Mouse (Mus musculus) liver, adult 2 months (tissue): ENCODE measurements around the gene Galnt15. TPM values are rescaled to one million over a fixed set of nuclear protein-coding genes. Genes with fewer than 3 reads are reported as not detected.

Experiments used
- DNase-seq: peaks from one replicate; pipeline ENCODE4 v3.0.0-alpha.2; 2011; ENCODE audit warnings: low read depth, low spot score; ENCODE audit errors: extremely low read depth
- H3K27ac ChIP-seq: fragments of 200-500 bp; replicated peaks from 2 replicates; pipeline ENCODE4 v1.5.1; 2012; ENCODE audit warnings: low read depth, mild to moderate bottlenecking, control low read depth, inconsistent platforms, low read length; ENCODE audit not compliant: insufficient read depth
- H3K27me3 ChIP-seq: fragments of 200-500 bp; 2 replicates; pipeline ENCODE4 v1.6.1; 2012; ENCODE audit warnings: mild to moderate bottlenecking, moderate library complexity, low read length, inconsistent platforms; ENCODE audit not compliant: control insufficient read depth, insufficient read depth
- H3K36me3 ChIP-seq: fragments of 200-500 bp; 2 replicates; pipeline ENCODE4 v1.6.1; 2012; ENCODE audit warnings: low read length, inconsistent platforms; ENCODE audit not compliant: control insufficient read depth, insufficient read depth
- H3K4me1 ChIP-seq: fragments of 200-500 bp; 2 replicates; pipeline ENCODE4 v1.6.1; 2011; ENCODE audit warnings: low read length; ENCODE audit not compliant: control insufficient read depth, insufficient read depth
- H3K4me3 ChIP-seq: fragments of 200-500 bp; 2 replicates; pipeline ENCODE4 v1.5.1; 2011; ENCODE audit warnings: low read depth, mild to moderate bottlenecking, control low read depth, low read length, moderate library complexity; ENCODE audit not compliant: insufficient read depth
- H3K79me2 ChIP-seq: fragments of 200-500 bp; 2 replicates; pipeline ENCODE4 v1.6.1; 2012; ENCODE audit warnings: inconsistent platforms, mild to moderate bottlenecking, low read length, moderate library complexity; ENCODE audit not compliant: control insufficient read depth, insufficient read depth
- H3K9ac ChIP-seq: fragments of 200-500 bp; 2 replicates; pipeline ENCODE4 v1.6.1; 2012; ENCODE audit warnings: low read depth, mild to moderate bottlenecking, control low read depth, inconsistent platforms, low read length
- CTCF ChIP-seq: fragments of 200-500 bp; IDR thresholded peaks from 2 replicates; pipeline ENCODE4 v1.5.1; 2011; ENCODE audit warnings: low read depth, low read length, control low read depth
- POLR2A ChIP-seq: fragments of 200-500 bp; IDR thresholded peaks from 2 replicates; pipeline ENCODE4 v1.6.1; 2011; ENCODE audit warnings: low read length, control low read depth; ENCODE audit not compliant: insufficient read depth; ENCODE audit errors: extremely low read depth
- WGBS: fragments of 180-500 bp; shearing (Covaris S2); methylation state at CpG from one replicate; pipeline ENCODE4 v1.1.7; 2018; 5-methylcytosine and 5-hydroxymethylcytosine counted together
- polyA plus RNA-seq: library from polyadenylated mRNA; depleted of rRNA; stranded (reverse); fragments of >200 nt; gene quantifications from 2 replicates; pipeline ENCODE4 v1.2.3, GENCODE M21; 2012
- total RNA-seq: library from RNA; depleted of rRNA; stranded (reverse); fragments of >200 nt; gene quantifications from 2 replicates; pipeline ENCODE4 v1.2.3, GENCODE M21; 2014

The Galnt15 gene
- total and polyA plus RNA-seq, 2 experiments = 0.62 to 0.92 TPM

DNA sequence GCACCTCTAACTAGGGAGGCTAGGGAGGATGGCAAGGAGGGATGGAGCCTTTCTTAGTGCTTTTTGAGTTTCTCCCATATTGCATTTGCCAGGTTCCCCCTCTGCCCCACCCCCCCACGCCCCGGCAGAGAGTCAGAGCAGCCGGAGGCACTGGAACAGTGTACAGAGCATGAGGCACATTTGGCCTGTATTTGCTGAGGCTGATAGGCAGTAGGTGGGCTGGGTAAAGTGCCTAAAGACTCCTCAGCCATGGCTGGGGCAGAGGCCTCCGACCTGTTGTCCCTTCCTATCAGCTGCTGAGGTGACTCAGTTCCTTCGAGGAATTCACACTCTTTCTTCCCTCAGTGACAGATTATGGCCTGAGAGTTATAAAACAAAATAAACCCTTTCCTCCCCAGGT is 13.3 kb downstream of the Galnt15 start:
- DNase-seq = no peak
- H3K27ac ChIP-seq = no peak overlapping the region
- no peaks in the 10 kb centered on the region for H3K27me3 ChIP-seq
- no peak overlapping the region for H3K9ac ChIP-seq
- peaks cover 4% of the 10 kb centered on the region; the same call in 1 of the 2 replicates for H3K4me1 ChIP-seq
- 50% methylated on average over 5 of the region's 5 CpGs for WGBS
- H3K79me2 ChIP-seq = no peaks in the 10 kb centered on the region
- TF ChIP-seq CTCF = no peak
- no peak for TF ChIP-seq POLR2A
- no peak overlapping the region for H3K4me3 ChIP-seq
- no peaks in the 10 kb centered on the region for H3K36me3 ChIP-seq

DNA sequence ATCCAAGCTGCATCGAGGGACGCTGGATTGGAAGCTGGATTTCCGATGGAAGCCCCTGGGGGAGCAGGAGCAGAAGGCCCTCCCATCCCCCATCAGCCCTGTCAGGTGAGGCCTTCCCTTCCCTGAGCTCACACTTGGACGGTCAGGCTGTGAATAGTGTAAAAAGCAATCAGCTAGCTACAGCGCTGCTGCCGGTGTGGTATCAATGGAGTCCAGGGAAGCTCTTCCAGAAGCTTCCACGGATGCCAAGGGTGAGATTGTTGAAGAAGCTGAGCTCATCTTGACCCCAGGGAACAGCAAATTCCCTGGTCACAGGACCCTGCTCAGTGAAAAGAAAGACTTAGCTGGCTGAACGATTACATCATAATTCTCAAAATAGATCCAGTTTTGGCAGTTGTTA is 17.6 kb downstream of the Galnt15 start:
- Histone ChIP-seq H3K79me2 (no peaks in the 10 kb centered on the region), H3K4me1 (peaks cover 4% of the 10 kb centered on the region; the same call in 1 of the 2 replicates), H3K4me3 (no peak overlapping the region), H3K27me3 (no peaks in the 10 kb centered on the region), H3K36me3 (no peaks in the 10 kb centered on the region), H3K27ac (no peak overlapping the region), H3K9ac (no peak overlapping the region)
- 74% methylated on average over 8 of the region's 8 CpGs for WGBS
- no peak for TF ChIP-seq POLR2A
- no peak for TF ChIP-seq CTCF
- DNase-seq = no peak

DNA sequence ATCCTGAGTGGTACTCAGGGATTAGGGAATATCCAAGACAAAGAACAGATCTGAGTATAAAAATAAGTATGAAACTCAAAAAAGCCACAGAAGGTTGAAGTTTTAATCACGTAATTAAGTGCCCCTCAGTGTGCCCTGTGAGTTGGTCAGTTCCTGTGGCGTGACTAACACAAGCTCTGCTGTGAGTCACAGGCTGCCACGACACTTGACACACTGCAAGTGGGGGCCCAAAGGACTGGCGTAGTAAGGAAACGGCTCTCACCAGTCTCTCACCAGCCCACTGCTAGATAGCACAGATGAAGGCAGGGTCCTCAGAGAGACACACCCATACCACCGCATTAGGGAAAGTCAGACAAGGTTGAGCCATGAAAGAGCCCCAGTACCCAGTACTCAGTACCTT is 21.4 kb downstream of the Galnt15 start:
- no peak overlapping the region for H3K27ac ChIP-seq
- DNase-seq = no peak
- TF ChIP-seq POLR2A (no peak), CTCF (no peak)
- H3K4me1 ChIP-seq = peaks cover 4% of the 10 kb centered on the region; the same call in 1 of the 2 replicates
- H3K79me2 ChIP-seq = no peaks in the 10 kb centered on the region
- WGBS = 92% methylated on average over 6 of the region's 6 CpGs
- H3K9ac ChIP-seq = no peak overlapping the region
- no peaks in the 10 kb centered on the region for H3K36me3 ChIP-seq
- no peaks in the 10 kb centered on the region for H3K27me3 ChIP-seq
- H3K4me3 ChIP-seq = no peak overlapping the region

DNA sequence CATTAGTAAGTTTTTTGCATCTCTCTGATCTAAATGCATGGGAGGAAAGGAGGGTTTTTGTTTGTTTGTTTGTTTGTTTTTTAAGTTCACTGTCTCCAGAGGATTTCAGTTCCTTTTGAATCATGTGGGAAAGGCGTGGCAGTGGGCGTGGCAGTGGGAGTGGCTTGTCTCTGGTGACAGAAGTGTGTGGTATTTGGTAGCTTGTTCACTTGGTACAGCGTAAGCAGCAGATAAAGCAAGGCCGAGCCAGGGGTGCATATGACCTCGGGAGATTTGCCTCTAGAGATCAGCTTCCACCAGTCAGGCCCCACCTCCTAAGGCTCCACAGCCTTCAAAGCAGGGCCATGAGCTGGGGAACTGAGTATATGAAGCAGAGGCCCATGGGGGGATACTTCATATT is 25.1 kb downstream of the Galnt15 start:
- no peaks in the 10 kb centered on the region for H3K27me3 ChIP-seq
- no peak overlapping the region for H3K4me3 ChIP-seq
- TF ChIP-seq CTCF = no peak
- no peak for TF ChIP-seq POLR2A
- no peaks in the 10 kb centered on the region for H3K36me3 ChIP-seq
- peaks cover 4% of the 10 kb centered on the region for H3K4me1 ChIP-seq
- no peak overlapping the region for H3K9ac ChIP-seq
- no peak for DNase-seq
- no peaks in the 10 kb centered on the region for H3K79me2 ChIP-seq
- H3K27ac ChIP-seq = no peak overlapping the region
- 82% methylated on average over 5 of the region's 5 CpGs for WGBS

GRCm38 (mm10) chr14:32054788-32055187 is 26.0 kb downstream of the Galnt15 start:
- Histone ChIP-seq H3K4me3 (no peak overlapping the region), H3K9ac (no peak overlapping the region), H3K4me1 (peaks cover 4% of the 10 kb centered on the region), H3K27ac (no peak overlapping the region), H3K27me3 (no peaks in the 10 kb centered on the region), H3K79me2 (no peaks in the 10 kb centered on the region), H3K36me3 (no peaks in the 10 kb centered on the region)
- TF ChIP-seq CTCF = no peak
- no peak for TF ChIP-seq POLR2A
- 74% methylated on average over 10 of the region's 10 CpGs for WGBS
- DNase-seq = no peak

- Histone ChIP-seq H3K4me3 (no peak overlapping the region), H3K79me2 (no peaks in the 10 kb centered on the region), H3K36me3 (no peaks in the 10 kb centered on the region), H3K27ac (no peak overlapping the region), H3K9ac (no peak overlapping the region), H3K4me1 (peaks cover 4% of the 10 kb centered on the region), H3K27me3 (no peaks in the 10 kb centered on the region)
- TF ChIP-seq POLR2A (no peak), CTCF (no peak)
- 57% methylated on average over 8 of the region's 8 CpGs for WGBS
- no peak for DNase-seq
Measured at GRCm38 (mm10) chr14:32055781-32056180, 27.0 kb downstream of the Galnt15 start.
